Mouse (Mus musculus) cerebellum, adult 2 months (tissue): ENCODE measurements around the gene Crlf1.

Experiments
- CTCF ChIP-seq: fragments of 200-500 bp; IDR thresholded peaks from 2 replicates; pipeline ENCODE4 v1.5.1; 2011; ENCODE audit warnings: low read depth, mild to moderate bottlenecking, control low read depth, low read length, moderate library complexity, borderline replicate concordance; ENCODE audit not compliant: insufficient read depth
- POLR2A ChIP-seq: fragments of 200-500 bp; IDR thresholded peaks from 2 replicates; pipeline ENCODE4 v1.6.1; 2011; ENCODE audit warnings: low read length, control low read depth, borderline replicate concordance; ENCODE audit not compliant: insufficient read depth

DNA sequence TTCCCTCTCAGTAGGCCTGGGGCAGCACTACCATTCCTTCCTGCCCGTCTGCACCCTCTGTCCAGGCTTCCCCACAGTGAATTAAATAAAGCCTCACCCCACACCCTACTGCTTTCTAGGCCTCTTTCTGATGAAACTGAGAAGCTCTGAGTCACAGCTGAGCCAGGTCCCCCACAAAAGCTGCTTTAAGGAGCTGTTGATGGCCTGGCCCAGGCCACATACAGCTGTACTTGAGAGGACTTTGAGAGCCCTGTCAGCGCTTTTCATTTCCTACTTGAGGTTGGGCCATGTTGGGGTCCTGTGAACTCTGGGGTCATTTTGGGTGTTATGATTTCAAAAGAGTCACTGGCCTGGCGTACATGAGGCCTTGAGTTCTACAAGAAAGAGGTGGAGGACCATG is 42.3 kb downstream of the Crlf1 start:
- TF ChIP-seq CTCF = no peak
- no peak for TF ChIP-seq POLR2A
